Mouse (Mus musculus): ENCODE data around the gene Prkar1b.

The Prkar1b gene

GRCm38 (mm10) chr5:138970056-138970490 lies 179.7 kb downstream of the Prkar1b start:
- no peak for DNase-seq (ENCODE audit: low spot score)

Data from retina, embryonic 14.5 days (tissue).